Mouse (Mus musculus) small intestine, adult 2 months (tissue): ENCODE data around the gene Rapgef5.

Source experiments
- CTCF ChIP-seq: fragments of 200-500 bp; IDR thresholded peaks from 2 replicates; pipeline ENCODE4 v1.5.1; 2012; ENCODE audit warnings: low read depth, mild to moderate bottlenecking, control low read depth, inconsistent platforms, low read length, moderate library complexity, mixed read lengths; ENCODE audit not compliant: insufficient replicate concordance, insufficient read length; ENCODE audit errors: extremely low read depth
- POLR2A ChIP-seq: fragments of 200-500 bp; IDR thresholded peaks from 2 replicates; pipeline ENCODE4 v1.6.1; 2012; ENCODE audit warnings: low read depth, mild to moderate bottlenecking, control low read depth, inconsistent platforms, low read length, moderate library complexity

DNA sequence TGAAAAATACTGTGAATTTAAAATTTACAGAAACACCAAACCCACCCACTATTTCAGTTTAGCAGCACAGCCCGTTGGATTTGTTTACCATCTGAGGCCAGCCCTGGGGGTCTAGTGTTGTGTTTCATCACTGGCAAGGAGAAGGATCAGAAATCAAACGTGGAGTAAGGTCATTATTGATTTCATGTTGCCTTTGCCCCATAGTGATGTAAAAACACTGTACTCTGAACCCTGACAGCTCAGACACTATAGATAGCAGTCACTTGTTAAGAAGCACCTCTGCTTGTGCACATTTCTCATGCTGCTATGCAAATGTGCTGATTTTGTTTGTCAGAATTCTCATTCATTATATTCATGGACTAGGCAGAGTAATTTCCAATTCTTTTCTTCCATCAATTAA lies 265.1 kb downstream of the Rapgef5 start:
- TF ChIP-seq CTCF, result no peak
- no peak for TF ChIP-seq POLR2A
